Mouse (Mus musculus): Measurements from ENCODE around the gene Tmem42.

Tmem42 gene

GRCm38 (mm10) chr9:123020995-123021631, at the start of gene Tmem42:
Tmem42 (plus strand) TSS chr9:123021326.
- peak; percentile 83 to 87 for DNase-seq (ENCODE audit: low spot score in 2 of 2)

- DNase-seq (ENCODE audit: low spot score in 2 of 2): peak in 1 of 2 experiments; percentile 8
These were observed 22.5 kb upstream of the Tmem42 start for GRCm38 (mm10) chr9:122998406-122999192.

GRCm38 (mm10) chr9:122999193-122999586, 21.9 kb upstream of the Tmem42 start:
- no peak for DNase-seq (ENCODE audit: low spot score in 2 of 2)

DNA sequence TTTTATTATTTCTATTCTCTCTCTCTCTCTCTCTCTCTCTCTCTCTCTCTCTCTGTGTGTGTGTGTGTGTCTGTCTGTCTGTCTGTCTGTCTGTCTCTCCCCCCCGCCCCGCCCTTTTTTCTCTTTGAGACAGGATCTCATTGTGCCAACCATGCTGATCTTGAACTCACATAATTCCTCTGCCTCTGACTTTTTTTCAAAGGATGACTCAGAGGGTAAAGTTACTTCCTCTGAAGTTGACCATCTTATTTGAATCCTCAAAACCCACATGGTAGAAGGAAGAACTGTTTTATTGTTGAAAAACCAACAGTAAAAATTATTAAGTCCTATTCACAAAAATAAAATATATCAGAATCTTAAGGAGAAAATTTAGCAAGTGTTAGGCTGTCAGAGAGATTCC, 16.4 kb upstream of the Tmem42 start:
- no peak for DNase-seq (ENCODE audit: low spot score in 2 of 2)

GRCm38 (mm10) chr9:123006071-123006470, 15.1 kb upstream of the Tmem42 start:
- no peak for DNase-seq (ENCODE audit: low spot score in 2 of 2)

DNA sequence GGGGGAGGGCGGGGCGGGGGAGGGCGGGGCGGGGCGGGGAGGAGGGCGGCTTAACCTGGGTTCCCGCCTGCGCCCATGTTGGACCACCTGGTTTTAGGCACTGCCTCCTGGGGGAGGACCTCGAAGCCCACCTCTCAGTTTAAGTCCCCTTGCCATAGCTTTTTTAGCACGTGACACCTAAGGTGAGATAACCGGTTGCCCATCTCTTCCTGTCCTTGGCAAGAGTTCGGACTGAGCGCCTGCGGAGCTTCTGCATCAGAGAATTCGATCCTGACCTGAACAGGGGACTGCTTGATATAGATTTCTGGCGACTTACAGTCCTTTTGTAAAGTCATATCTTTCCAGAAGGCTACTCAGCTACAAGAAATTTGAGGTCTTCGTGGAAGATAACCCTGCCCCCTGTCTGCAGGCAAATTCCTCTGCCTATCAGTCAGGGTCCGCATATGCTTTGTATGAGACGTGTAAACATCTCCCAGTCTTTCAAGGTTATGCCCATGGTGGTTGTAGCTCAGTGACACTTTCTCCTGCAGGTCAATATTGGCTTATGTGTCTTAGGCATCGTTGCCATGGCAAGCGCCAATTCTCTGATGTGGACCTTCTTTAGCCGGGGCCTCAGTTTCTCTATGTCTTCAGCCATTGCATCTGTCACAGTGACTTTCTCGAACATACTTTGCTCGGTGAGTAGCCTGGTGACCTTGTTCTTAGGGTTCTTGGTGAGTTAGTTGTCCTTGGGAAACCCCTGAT, 682 bp downstream of the Tmem42 start:
- DNase-seq (ENCODE audit: low spot score in 2 of 2): peak in 1 of 2 experiments; percentile 43

GRCm38 (mm10) chr9:123024201-123024600, 3.1 kb downstream of the Tmem42 start:
- no peak for DNase-seq (ENCODE audit: low spot score in 2 of 2)

DNA sequence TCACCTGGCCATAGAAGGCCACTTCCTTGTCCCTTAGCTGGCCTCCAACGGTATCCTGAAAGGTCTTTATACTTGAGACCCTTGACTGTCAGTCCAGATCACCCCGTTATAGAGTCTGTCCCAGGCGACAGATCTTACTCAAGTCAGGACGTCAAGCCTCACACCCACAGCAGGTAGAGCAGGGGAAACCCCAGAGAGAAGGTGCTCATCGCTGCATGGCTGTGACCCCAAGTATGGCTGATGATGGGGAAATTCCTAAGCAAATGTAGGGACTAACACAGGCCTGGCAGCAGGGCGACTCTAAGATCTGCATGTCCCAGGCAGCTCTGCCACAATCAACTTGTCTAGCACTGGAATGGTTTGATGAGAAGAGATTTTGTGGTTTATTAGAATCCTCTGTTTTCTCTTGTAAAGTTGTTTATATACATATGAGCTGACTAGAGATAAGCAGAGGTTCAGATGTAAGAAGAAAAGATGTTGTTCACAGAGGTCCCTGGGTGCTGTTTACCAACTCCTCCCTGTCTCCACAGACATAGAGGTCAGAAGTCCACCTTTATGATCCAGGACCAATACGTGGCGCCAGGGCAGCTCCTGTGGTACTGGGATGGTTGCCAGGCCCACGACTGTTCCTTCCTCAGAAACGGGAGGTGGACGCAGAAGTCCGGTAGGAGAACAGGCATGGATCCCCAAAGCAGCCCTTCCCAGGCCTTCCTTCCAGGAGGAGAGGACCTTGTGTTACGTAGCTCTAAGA, 10.5 kb downstream of the Tmem42 start:
- DNase-seq (ENCODE audit: low spot score in 2 of 2): no peak

DNA sequence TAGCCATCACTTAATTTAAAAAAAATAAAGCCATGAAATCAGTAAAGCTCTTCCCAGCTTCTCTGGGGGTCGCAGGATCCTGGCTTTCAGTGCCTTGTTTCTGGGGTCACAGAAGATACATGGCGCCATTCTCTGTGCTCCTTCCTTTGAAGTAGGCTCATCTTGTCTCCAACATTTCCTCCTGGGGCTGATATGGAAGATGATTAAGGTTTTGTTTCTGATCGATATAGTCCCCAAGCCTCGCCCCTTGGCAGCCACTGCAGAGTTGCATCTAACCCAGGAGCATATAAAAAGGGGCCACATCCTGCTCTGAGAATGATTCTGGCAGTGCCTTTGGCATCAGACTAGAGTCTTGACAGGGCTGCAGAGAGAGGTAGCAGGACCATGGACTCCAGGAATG, 13.3 kb downstream of the Tmem42 start, which contains the start of gene Tgm4:
Tgm4 (plus strand) TSS at position 301 of the 400 bp plus-strand sequence.
- DNase-seq (ENCODE audit: low spot score in 2 of 2): no peak

DNA sequence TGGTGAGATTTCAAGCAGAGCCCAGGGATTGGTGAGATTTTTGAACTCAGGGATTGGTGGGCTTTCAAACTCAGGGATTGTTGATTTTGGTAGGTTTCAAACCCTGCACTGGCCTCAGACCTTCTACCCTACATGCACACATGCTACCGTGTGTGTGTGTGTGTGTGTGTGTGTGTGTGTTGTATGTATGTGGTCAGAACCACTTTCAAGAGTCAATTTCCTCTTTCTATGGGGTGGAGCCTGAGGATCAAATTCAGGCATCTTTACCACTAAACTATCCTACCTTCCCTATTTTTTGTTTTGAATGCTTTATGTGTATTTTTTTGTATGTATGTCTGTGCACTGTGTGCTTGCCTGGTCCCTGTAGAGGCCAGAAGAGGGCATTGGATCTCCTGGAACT, 26.5 kb downstream of the Tmem42 start:
- DNase-seq (ENCODE audit: low spot score in 2 of 2): no peak

GRCm38 (mm10) chr9:123058724-123059292, 37.7 kb downstream of the Tmem42 start:
- peak; percentile 61 to 70 for DNase-seq (ENCODE audit: low spot score in 2 of 2)

- DNase-seq (ENCODE audit: low spot score in 2 of 2): no peak
These were observed 39.0 kb downstream of the Tmem42 start for GRCm38 (mm10) chr9:123060172-123060571.

Data from natural killer cell, adult 2 months (primary cell).